Mouse (Mus musculus) layer of hippocampus, adult 8-10 months (tissue): ENCODE data around the gene Prdx3. TPM values are rescaled to one million over a fixed set of nuclear protein-coding genes. Genes with fewer than 3 reads are reported as not detected.
"Not testable (repeated sequence)": the region's sequence is repeated elsewhere in the genome, so short reads cannot be mapped to it uniquely, and the experiment has no call there.

Experiments
- DNase-seq, 2 experiments: peaks; one replicate each; pipeline ENCODE4 v3.0.0; 2022; ENCODE audit warnings: low spot score in 2 of 2
- total RNA-seq, 4 experiments: library from RNA; stranded (reverse); gene quantifications; 2 replicates each; pipeline ENCODE4 v1.2.4; 2022

Gene Prdx3
- total RNA-seq, 4 experiments from 2014 or later = 76.1 to 84.6 (median 81.3) TPM

DNA sequence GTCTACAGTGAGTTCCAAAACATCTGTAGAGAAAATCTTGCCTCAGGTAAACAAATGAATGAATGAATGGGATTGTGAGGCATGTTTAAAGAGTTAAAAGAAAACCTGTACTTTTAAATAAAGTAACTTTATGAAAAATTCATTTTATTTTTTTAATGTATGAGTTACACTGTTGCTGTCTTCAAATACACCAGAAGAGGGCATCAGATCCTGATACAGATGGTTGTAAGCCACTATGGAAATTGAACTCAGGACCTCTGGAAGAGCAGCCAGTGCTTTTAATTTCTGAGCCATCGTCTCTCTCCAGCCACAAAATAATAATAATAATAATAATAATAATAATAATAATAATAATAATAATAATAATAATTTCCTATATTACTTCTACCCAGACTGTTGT lies 3.9 kb downstream of the Prdx3 start:
- DNase-seq = no peak

DNA sequence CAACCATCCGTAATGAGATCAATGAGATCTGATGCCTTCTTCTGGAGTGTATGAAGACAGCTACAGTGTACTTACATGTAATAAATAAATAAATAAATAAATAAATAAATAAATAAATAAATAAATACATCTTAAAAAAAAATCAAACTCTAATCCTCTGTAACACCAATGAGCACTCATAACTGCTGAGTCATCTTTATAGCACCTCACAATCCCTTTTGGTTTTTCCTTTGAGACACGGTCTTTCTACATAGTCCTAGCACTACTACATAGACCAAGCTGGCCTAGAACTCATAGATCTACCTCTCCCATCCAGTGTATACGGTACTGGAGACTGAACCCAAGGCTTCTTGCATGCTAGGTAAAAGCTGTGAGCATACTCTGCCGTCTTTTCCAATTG lies 8.2 kb downstream of the Prdx3 start:
- DNase-seq = not testable (repeated sequence)

DNA sequence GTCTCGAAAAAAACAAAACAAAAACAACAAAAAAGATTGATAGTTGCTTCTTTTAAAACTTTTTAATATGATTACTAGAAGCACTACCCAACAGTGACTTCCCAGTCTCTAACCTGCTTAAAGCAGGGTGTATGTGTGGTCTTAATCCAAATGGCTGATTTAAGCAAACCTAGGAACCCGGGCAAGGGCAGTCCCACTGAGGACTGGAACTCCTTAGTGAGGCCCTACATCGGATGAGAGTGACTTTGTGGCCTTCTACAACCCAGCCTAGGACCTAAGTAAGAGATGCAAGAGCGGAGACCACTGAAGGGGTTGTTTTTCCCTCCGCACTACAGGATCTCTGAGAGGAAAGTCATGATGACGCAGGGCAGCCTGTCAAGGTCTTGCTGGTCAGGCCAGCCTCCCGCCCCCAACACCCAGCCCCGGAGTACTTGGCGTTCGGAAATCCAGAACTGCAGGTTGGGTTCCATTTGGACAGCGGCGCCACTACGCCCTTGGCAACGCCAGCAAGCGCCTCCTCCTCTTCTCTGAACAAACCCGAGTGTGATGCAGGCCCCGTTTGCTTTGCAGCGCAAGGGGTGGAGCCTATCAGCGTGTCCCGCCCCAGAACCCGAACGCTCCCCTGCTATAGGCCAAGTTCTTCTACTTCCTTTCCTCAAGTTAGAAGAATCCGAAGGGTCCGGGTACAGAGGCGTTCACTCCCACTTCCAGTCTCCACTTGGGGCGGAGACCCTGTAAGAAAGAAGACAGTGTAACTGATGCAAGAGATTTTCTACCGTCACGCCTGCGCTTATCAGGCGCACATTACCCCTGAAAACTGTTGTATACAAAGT lies 13.3 kb downstream of the Prdx3 start, which contains the start of gene Sfxn4:
Gene Sfxn4 (minus strand): TSS at position 612 of the 833 bp plus-strand sequence.
- peak; percentile 91 to 93 for DNase-seq

DNA sequence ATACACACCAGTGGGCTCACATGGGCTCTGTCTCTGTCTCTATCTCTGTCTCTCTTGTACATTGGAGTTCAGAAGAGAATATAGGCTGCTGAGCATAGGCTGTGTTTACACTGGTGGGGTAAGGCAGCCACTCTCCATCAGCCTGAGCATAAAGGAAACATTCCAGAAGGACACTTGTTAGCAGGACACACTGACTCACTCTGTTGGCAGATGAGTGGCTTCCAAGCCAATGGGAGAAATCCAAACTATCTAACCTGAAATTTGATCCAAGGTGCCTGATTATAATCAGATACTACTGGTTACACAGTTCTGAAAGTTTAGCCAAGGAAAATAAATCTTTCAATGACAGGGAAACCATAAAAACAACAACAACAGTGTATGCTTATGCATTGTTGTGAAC lies 28.6 kb downstream of the Prdx3 start:
- DNase-seq = no peak

DNA sequence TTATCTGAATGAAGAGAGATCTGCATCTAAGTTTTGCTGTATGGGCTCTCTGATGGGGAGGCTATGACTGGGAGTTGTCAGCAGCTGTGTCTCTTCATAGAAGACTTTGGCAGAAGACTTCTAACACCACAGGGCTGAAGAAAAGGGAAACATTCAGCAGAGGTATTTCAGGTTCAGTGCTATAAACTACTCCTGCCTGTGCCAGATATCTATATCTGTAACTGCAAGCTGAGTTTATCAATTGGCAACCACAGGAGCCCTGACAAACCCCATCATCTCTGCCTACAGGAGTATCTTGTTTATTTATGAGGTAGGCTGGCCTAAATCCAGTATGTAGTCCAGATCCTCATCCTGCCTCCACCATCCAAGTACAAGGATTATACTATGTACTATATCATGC lies 31.0 kb downstream of the Prdx3 start:
- DNase-seq = no peak

DNA sequence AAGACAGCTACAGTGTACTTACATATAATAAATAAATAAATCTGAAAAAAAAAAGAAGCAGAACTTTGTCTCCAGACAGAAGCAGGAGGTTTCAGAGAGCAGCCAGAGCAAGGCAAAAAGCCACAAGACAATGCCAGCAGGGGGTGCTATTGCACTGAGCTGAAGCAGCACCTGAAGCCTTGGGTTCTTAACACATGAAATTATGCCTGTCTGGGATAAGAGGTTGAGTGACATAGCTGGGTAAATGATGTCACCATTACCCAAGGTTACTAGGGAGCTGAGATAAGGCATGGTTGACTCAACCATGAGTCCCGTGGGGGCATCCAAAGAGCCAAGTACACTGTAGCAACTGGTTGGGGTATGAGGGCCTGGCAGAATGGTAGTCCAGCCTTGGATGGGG lies 36.6 kb downstream of the Prdx3 start:
- DNase-seq = peak; percentile 23 to 48

DNA sequence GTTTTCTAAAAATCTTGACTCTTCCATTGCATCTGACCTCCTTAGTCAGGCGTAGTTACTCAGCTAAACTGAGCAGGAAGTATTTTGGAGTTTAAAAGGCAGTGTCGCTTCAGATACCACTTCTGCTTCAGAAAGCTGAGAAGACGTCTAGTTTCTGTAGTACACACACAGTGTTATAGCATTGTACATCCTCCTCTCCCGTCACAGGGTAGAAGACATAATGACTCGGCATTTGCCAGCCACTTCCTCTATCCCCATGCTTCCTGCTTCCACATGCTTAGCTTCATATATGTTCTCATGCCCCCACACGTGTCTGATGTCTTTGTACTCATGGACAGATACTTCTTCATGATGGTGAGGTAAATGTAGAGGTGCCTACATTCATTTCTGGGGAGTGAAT lies 55.7 kb downstream of the Prdx3 start:
- no peak for DNase-seq

Other genes with a start within 250 kb of the Prdx3 start
- gene Nanos1, start 118.6 kb downstream of the Prdx3 start, total RNA-seq = 10 to 100 TPM; 13.8 to 17.5 (median 15.8) TPM
- 100 to 1,000 TPM in 3 of 4 experiments, 10 to 100 TPM in 1; 92.4 to 109 (median 104) TPM for gene Eif3a, start 83.9 kb downstream of the Prdx3 start, total RNA-seq
- gene Fam45a, start 63.0 kb downstream of the Prdx3 start, total RNA-seq = 10 to 100 TPM; 43.2 to 54.7 (median 48.6) TPM
- 10 to 100 TPM; 14.2 to 22.2 (median 17.4) TPM for gene Sfxn4, start 13.1 kb downstream of the Prdx3 start, total RNA-seq
- gene Grk5, start 15.2 kb upstream of the Prdx3 start, total RNA-seq = 10 to 100 TPM in 3 of 4 experiments, 1 to 10 TPM in 1; 7.7 to 12.0 (median 11.9) TPM